Mouse (Mus musculus) MEL (cell line): ENCODE measurements at regions not wholly inside any gene's neighbourhood (a gene's known extent, or its start where the extent isn't known, plus 50 kb on each side); places are given as distances from the start of the nearest gene placed in this dataset.

ENCODE experiments used
- CTCF ChIP-seq, 3 experiments: IDR thresholded peaks in 2 of 3; conservative IDR thresholded peaks in 1 of 3; 2 replicates each; pipeline ENCODE4 v1.5.1; 2011 to 2012; ENCODE audit warnings: low read length in 3 of 3, low read depth in 2 of 3, mild to moderate bottlenecking in 2 of 3, improper control_type of control experiment in 1 of 3, inconsistent platforms in 1 of 3, mixed read lengths in 1 of 3, moderate library complexity in 1 of 3; ENCODE audit not compliant: control insufficient read depth in 1 of 3, insufficient read depth in 1 of 3, poor library complexity in 1 of 3, severe bottlenecking in 1 of 3
- JUND ChIP-seq: IDR thresholded peaks from 2 replicates; pipeline ENCODE4 v1.6.1; 2011; ENCODE audit warnings: low read depth, mild to moderate bottlenecking, improper control_type of control experiment, low read length
- KAT2A ChIP-seq: conservative IDR thresholded peaks from 2 replicates; pipeline ENCODE4 v1.6.1; 2012; ENCODE audit warnings: low read depth, low read length, improper control_type of control experiment, inconsistent platforms
- MAFK ChIP-seq: IDR thresholded peaks from 2 replicates; pipeline ENCODE4 v1.6.1; 2011; ENCODE audit warnings: low read depth, mild to moderate bottlenecking, low read length, improper control_type of control experiment, borderline replicate concordance
- MYC ChIP-seq: IDR thresholded peaks from 2 replicates; pipeline ENCODE4 v1.6.1; 2011; ENCODE audit warnings: low read depth, mild to moderate bottlenecking, low read length, improper control_type of control experiment, moderate library complexity
- NELFE ChIP-seq: IDR thresholded peaks from 2 replicates; pipeline ENCODE4 v1.6.1; 2011; ENCODE audit warnings: low read depth, low read length, improper control_type of control experiment
- POLR2A ChIP-seq, 2 experiments: IDR thresholded peaks; 2 replicates each; pipeline ENCODE4 v1.6.1; 2011 to 2012; ENCODE audit warnings: low read length in 2 of 2, mild to moderate bottlenecking in 2 of 2, control low read depth in 1 of 2, improper control_type of control experiment in 1 of 2, low read depth in 1 of 2, moderate library complexity in 1 of 2; ENCODE audit not compliant: control insufficient read depth in 1 of 2, insufficient read depth in 1 of 2, poor library complexity in 1 of 2

DNA sequence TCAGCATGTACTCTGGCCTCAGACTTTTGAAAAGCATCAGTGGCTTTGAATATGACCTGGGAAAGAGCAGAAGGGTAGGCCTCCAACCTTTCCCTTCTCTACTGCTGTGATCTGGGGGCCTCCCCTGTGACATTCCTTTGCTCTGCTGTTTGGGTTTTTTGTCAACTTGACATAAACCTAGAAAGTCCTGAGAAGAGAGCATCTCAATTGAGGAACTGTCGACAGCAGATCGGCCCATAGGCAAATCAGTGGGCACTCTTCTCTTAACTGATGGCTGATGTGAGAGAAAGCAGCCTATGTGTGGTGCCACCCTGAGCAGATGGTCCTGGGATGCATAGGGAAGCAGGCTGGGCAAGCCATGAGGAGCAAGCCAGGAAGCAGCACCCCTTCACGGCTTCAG, 72.9 kb upstream of the Spdye4c start:
- TF ChIP-seq NELFE: no peak
- no peak for TF ChIP-seq MYC
- no peak for TF ChIP-seq CTCF (IDR thresholded peaks at IDR 0.05 in 2 of 3, conservative IDR thresholded peaks at IDR 0.05 in 1 of 3; ENCODE audit: control insufficient read depth in 1 of 3, insufficient read depth in 1 of 3, low read depth in 2 of 3, low read length in 3 of 3, poor library complexity in 1 of 3, severe bottlenecking in 1 of 3)
- TF ChIP-seq KAT2A: no peak
- no peak for TF ChIP-seq MAFK
- TF ChIP-seq JUND: no peak
- no peak for TF ChIP-seq POLR2A (IDR thresholded peaks at IDR 0.05; ENCODE audit: control insufficient read depth in 1 of 2, insufficient read depth in 1 of 2, low read depth in 1 of 2, low read length in 2 of 2, poor library complexity in 1 of 2)
